Mouse (Mus musculus) stomach, postnatal 0 days (tissue): Measurements from ENCODE around the gene Cnpy3.
A peak's percentile ranks its signal among the peaks of the same experiment; 100 is the strongest.

Experiments
- CTCF ChIP-seq: IDR thresholded peaks from 2 replicates; pipeline ENCODE4 v1.5.1; 2016; ENCODE audit warnings: antibody characterized with exemption, low read depth, mild to moderate bottlenecking, moderate library complexity
- EP300 ChIP-seq: optimal IDR thresholded peaks from 2 replicates; pipeline ENCODE3; 2016; ENCODE audit warnings: antibody characterized with exemption

- TF ChIP-seq CTCF (peak; percentile 81), EP300 (no peak)
Measured at GRCm38 (mm10) chr17:46782341-46783221, 30.6 kb upstream of the Cnpy3 start, which contains the start of gene Rpl7l1.
